Mouse (Mus musculus): ENCODE data around the gene Ccdc57.

GRCm38 (mm10) chr11:120795756-120796613 is 136.7 kb downstream of the Ccdc57 start, which contains the start of gene Dus1l:
- peak; percentile 69 for TF ChIP-seq POLR2A (IDR thresholded peaks at IDR 0.05; ENCODE audit: low read depth, low read length)
- TF ChIP-seq CTCF (IDR thresholded peaks at IDR 0.05; ENCODE audit: borderline replicate concordance, insufficient read depth, low read length): no peak

Measured in embryonic fibroblast, embryonic 13.5 days (primary cell).